Mouse (Mus musculus) megakaryocyte, embryonic 14.5 days (primary cell): ENCODE measurements around the gene Sptbn1.

Experiments
- FLI1 ChIP-seq: IDR thresholded peaks from 2 replicates; pipeline ENCODE4 v1.6.1; 2012; ENCODE audit warnings: low read length, inconsistent platforms, mixed read lengths
- GATA1 ChIP-seq: IDR thresholded peaks from 3 replicates; pipeline ENCODE4 v1.6.1; 2012; ENCODE audit warnings: mixed read lengths, low read length, inconsistent platforms, borderline replicate concordance

DNA sequence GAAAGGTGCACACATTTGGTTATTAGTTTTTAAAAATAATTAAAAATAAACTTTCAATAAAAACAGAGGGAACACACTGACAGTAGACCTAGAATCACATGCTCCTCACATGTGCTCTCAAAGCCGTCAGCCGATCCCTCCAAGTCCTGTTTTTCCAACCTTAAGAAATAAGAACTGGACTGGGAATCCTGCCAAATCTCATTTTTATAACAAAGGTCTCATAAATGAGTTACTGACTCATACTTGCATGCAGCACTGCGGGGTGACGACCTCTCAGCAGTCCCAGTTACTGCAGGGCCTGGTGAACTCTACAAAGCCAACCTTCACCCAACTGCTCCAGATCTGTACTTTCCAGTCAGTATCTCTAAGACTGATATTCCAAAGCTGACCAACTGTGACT is 58.5 kb downstream of the Sptbn1 start:
- TF ChIP-seq GATA1 (no peak), FLI1 (no peak)
